Mouse (Mus musculus) small intestine, adult 2 months (tissue): Measurements from ENCODE around the gene Kif23.

Experiments used
- CTCF ChIP-seq: fragments of 200-500 bp; IDR thresholded peaks from 2 replicates; pipeline ENCODE4 v1.5.1; 2012; ENCODE audit warnings: low read depth, mild to moderate bottlenecking, control low read depth, inconsistent platforms, low read length, moderate library complexity, mixed read lengths; ENCODE audit not compliant: insufficient replicate concordance, insufficient read length; ENCODE audit errors: extremely low read depth
- POLR2A ChIP-seq: fragments of 200-500 bp; IDR thresholded peaks from 2 replicates; pipeline ENCODE4 v1.6.1; 2012; ENCODE audit warnings: low read depth, mild to moderate bottlenecking, control low read depth, inconsistent platforms, low read length, moderate library complexity

GRCm38 (mm10) chr9:61908341-61908740, 38.2 kb downstream of the Kif23 start:
- TF ChIP-seq POLR2A (no peak), CTCF (no peak)
